Mouse (Mus musculus): ENCODE measurements around the gene Pts. TPM values are rescaled to one million over a fixed set of nuclear protein-coding genes. Genes with fewer than 3 reads are reported as not detected.
A peak's percentile ranks its signal among the peaks of the same experiment; 100 is the strongest.

Pts gene
- total and polyA plus RNA-seq, 3 experiments = 24.6 TPM; not detected in 1

DNA sequence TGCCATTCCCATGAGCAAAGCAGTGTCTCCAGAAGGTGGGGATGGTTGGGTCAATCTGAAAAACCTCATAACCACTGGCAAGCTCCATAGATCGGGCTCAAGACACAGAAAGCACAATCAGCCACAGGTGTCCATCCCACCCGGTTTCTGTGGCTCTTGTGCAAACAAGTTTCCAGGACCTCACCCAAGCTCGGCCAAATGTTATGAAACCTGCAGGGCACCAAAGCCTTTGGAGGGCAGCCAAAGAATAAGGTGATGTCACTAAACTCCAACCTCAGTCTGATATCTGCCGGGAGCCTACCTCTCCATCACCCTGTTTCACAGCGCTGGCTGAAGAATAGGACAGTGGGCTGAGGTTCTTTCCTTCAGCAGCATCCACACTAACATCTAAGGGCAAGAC lies 7.4 kb upstream of the Pts start:
- H3K79me2 ChIP-seq (ENCODE audit: control insufficient read depth, insufficient read depth, low read length, poor library complexity) = no peaks in the 10 kb centered on the region
- H3K27ac ChIP-seq (ENCODE audit: control insufficient read depth, low read depth, low read length) = no peak overlapping the region
- H3K9ac ChIP-seq (ENCODE audit: control insufficient read depth, low read depth, low read length, poor library complexity, severe bottlenecking) = no peak overlapping the region
- no peaks in the 10 kb centered on the region for H3K9me3 ChIP-seq (replicated peaks; ENCODE audit: insufficient read depth, low read length)
- H3K4me1 ChIP-seq (ENCODE audit: control insufficient read depth in 1 of 2, insufficient read depth in 2 of 2, low read length in 2 of 2) = peaks cover 2 to 14% of the 10 kb centered on the region in 2 experiments; a peak in 3 of 4 replicates
- H3K4me3 ChIP-seq (ENCODE audit: control insufficient read depth in 1 of 2, insufficient read depth in 1 of 2, low read depth in 2 of 2, low read length in 2 of 2) = no peak overlapping the region
- TF ChIP-seq CTCF (IDR thresholded peaks at IDR 0.05 in 2 of 3, conservative IDR thresholded peaks at IDR 0.05 in 1 of 3; ENCODE audit: control insufficient read depth in 1 of 3, insufficient read depth in 1 of 3, low read depth in 2 of 3, low read length in 3 of 3, poor library complexity in 1 of 3, severe bottlenecking in 1 of 3) (no peak), USF1 (IDR thresholded peaks at IDR 0.05; ENCODE audit: low read depth, low read length) (no peak), GATA1 (IDR thresholded peaks at IDR 0.05; ENCODE audit: low read depth, low read length) (no peak), NELFE (IDR thresholded peaks at IDR 0.05; ENCODE audit: low read depth, low read length) (no peak), ZKSCAN1 (IDR thresholded peaks at IDR 0.05; ENCODE audit: low read depth, low read length) (no peak), E2F4 (IDR thresholded peaks at IDR 0.05; ENCODE audit: borderline replicate concordance, low read depth, low read length) (no peak)
- H3K36me3 ChIP-seq (ENCODE audit: control insufficient read depth in 1 of 2, insufficient read depth in 2 of 2, low read length in 2 of 2) = peaks cover 0 to 8% of the 10 kb centered on the region in 2 experiments; a peak in 2 of 4 replicates
- no peak for DNase-seq (ENCODE audit: low read depth, low spot score)
- peaks cover 0 to 1% of the 10 kb centered on the region in 2 experiments; a peak in 1 of 4 replicates for H3K27me3 ChIP-seq (ENCODE audit: control insufficient read depth in 1 of 2, insufficient read depth in 2 of 2, low read length in 2 of 2)

DNA sequence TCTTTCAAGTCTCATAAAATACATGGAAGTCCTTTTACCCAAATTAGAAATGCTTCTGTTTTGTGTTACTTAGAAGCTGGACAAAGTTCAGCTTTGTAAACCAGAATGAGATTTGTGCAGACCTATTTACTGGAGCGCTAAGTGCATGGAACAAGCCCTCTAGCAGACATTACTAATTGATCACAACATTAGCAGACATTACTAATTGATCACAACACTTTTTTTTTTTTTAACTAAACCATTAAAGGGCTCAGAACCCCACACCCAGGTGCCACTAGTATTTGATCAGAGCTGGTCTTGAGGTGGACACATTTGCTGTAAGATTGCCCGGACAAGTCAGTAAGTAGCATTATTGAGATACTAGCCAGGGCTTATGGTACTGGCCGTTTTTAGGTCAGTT lies 5.3 kb upstream of the Pts start:
- no peak for DNase-seq (ENCODE audit: low read depth, low spot score)
- Histone ChIP-seq H3K4me3 (ENCODE audit: control insufficient read depth in 1 of 2, insufficient read depth in 1 of 2, low read depth in 2 of 2, low read length in 2 of 2) (peak overlapping the region; percentile 49 to 52), H3K9me3 (replicated peaks; ENCODE audit: insufficient read depth, low read length) (no peaks in the 10 kb centered on the region), H3K4me1 (ENCODE audit: control insufficient read depth in 1 of 2, insufficient read depth in 2 of 2, low read length in 2 of 2) (peaks cover 2 to 15% of the 10 kb centered on the region in 2 experiments; a peak in 3 of 4 replicates), H3K27me3 (ENCODE audit: control insufficient read depth in 1 of 2, insufficient read depth in 2 of 2, low read length in 2 of 2) (peaks cover 0 to 1% of the 10 kb centered on the region in 2 experiments; a peak in 1 of 4 replicates), H3K9ac (ENCODE audit: control insufficient read depth, low read depth, low read length, poor library complexity, severe bottlenecking) (peak overlapping the region; percentile 48), H3K79me2 (ENCODE audit: control insufficient read depth, insufficient read depth, low read length, poor library complexity) (no peaks in the 10 kb centered on the region), H3K27ac (ENCODE audit: control insufficient read depth, low read depth, low read length) (peak overlapping the region; percentile 86), H3K36me3 (ENCODE audit: control insufficient read depth in 1 of 2, insufficient read depth in 2 of 2, low read length in 2 of 2) (peaks cover 0 to 10% of the 10 kb centered on the region in 2 experiments; a peak in 2 of 4 replicates)
- TF ChIP-seq KAT2A (conservative IDR thresholded peaks at IDR 0.05; ENCODE audit: low read depth, low read length) (no peak), HCFC1 (IDR thresholded peaks at IDR 0.05; ENCODE audit: low read depth, low read length) (peak; percentile 79), RAD21 (IDR thresholded peaks at IDR 0.05; ENCODE audit: low read depth, low read length) (no peak), ZC3H11A (IDR thresholded peaks at IDR 0.05; ENCODE audit: low read depth, low read length) (no peak), TCF12 (IDR thresholded peaks at IDR 0.05; ENCODE audit: low read depth, low read length) (no peak), CHD1 (IDR thresholded peaks at IDR 0.05; ENCODE audit: low read depth, low read length) (no peak), GATA1 (IDR thresholded peaks at IDR 0.05; ENCODE audit: low read depth, low read length) (no peak), MXI1 (IDR thresholded peaks at IDR 0.05; ENCODE audit: low read depth, low read length) (peak; percentile 52), ZNF384 (IDR thresholded peaks at IDR 0.05; ENCODE audit: low read depth, low read length) (peak; percentile 98), POLR2AphosphoS5 (IDR thresholded peaks at IDR 0.05; ENCODE audit: borderline replicate concordance, low read depth, low read length) (no peak), E2F4 (IDR thresholded peaks at IDR 0.05; ENCODE audit: borderline replicate concordance, low read depth, low read length) (no peak), CHD2 (IDR thresholded peaks at IDR 0.05; ENCODE audit: low read length) (no peak), ZMIZ1 (IDR thresholded peaks at IDR 0.05; ENCODE audit: low read depth, low read length) (no peak), MYC (IDR thresholded peaks at IDR 0.05; ENCODE audit: low read depth, low read length) (no peak), SMC3 (IDR thresholded peaks at IDR 0.05; ENCODE audit: low read depth, low read length) (no peak), TBP (IDR thresholded peaks at IDR 0.05; ENCODE audit: low read depth, low read length) (no peak), MAFK (IDR thresholded peaks at IDR 0.05; ENCODE audit: borderline replicate concordance, low read depth, low read length) (no peak), CTCF (IDR thresholded peaks at IDR 0.05 in 2 of 3, conservative IDR thresholded peaks at IDR 0.05 in 1 of 3; ENCODE audit: control insufficient read depth in 1 of 3, insufficient read depth in 1 of 3, low read depth in 2 of 3, low read length in 3 of 3, poor library complexity in 1 of 3, severe bottlenecking in 1 of 3) (no peak), POLR2AphosphoS2 (IDR thresholded peaks at IDR 0.05; ENCODE audit: low read length) (no peak), NELFE (IDR thresholded peaks at IDR 0.05; ENCODE audit: low read depth, low read length) (no peak), ELF1 (IDR thresholded peaks at IDR 0.05; ENCODE audit: low read depth, low read length) (no peak), MYB (IDR thresholded peaks at IDR 0.05; ENCODE audit: low read depth, low read length) (no peak), NRF1 (IDR thresholded peaks at IDR 0.05; ENCODE audit: insufficient read depth, low read depth, low read length, poor library complexity, severe bottlenecking) (no peak), SIN3A (IDR thresholded peaks at IDR 0.05; ENCODE audit: low read length) (peak; percentile 76; the same call in 1 of the 2 replicates), ETS1 (IDR thresholded peaks at IDR 0.05; ENCODE audit: low read depth, low read length) (no peak), MEF2A (IDR thresholded peaks at IDR 0.05; ENCODE audit: extremely low read depth, insufficient replicate concordance, low read depth, low read length, poor library complexity, severe bottlenecking) (no peak), UBTF (IDR thresholded peaks at IDR 0.05; ENCODE audit: borderline replicate concordance, insufficient read depth, low read depth, low read length) (no peak)

Data from MEL (cell line).